Mouse (Mus musculus): ENCODE results near the gene Kcnma1. TPM values are rescaled to one million over a fixed set of nuclear protein-coding genes. Genes with fewer than 3 reads are reported as not detected.

Kcnma1 gene
- polyA plus RNA-seq, 1 experiment from 2014 or later: not detected

- H3K4me3 ChIP-seq (ENCODE audit: inconsistent target): no peak overlapping the region
- 92% methylated on average over 1 of the region's 1 CpGs for WGBS (ENCODE audit: missing documents)
- no peaks in the 10 kb centered on the region for H3K79me2 ChIP-seq (ENCODE audit: inconsistent target)
- no peaks in the 10 kb centered on the region for H3K36me3 ChIP-seq (ENCODE audit: inconsistent target)
- no peak overlapping the region for H3K27ac ChIP-seq
These were observed 527.6 kb downstream of the Kcnma1 start for GRCm38 (mm10) chr14:23486687-23487086.

GRCm38 (mm10) chr14:23485802-23486500 lies 528.3 kb downstream of the Kcnma1 start:
- Histone ChIP-seq H3K79me2 (ENCODE audit: inconsistent target) (no peaks in the 10 kb centered on the region), H3K4me3 (ENCODE audit: inconsistent target) (no peak overlapping the region), H3K36me3 (ENCODE audit: inconsistent target) (no peaks in the 10 kb centered on the region), H3K27ac (no peak overlapping the region)
- 62% methylated on average over 7 of the region's 7 CpGs for WGBS (ENCODE audit: missing documents)

GRCm38 (mm10) chr14:23475129-23475528 lies 539.2 kb downstream of the Kcnma1 start:
- Histone ChIP-seq H3K79me2 (ENCODE audit: inconsistent target) (no peaks in the 10 kb centered on the region), H3K4me3 (ENCODE audit: inconsistent target) (no peak overlapping the region), H3K27ac (no peak overlapping the region), H3K36me3 (ENCODE audit: inconsistent target) (no peaks in the 10 kb centered on the region)
- 82% methylated on average over 4 of the region's 4 CpGs for WGBS (ENCODE audit: missing documents)

- no peak overlapping the region for H3K4me3 ChIP-seq (ENCODE audit: inconsistent target)
- no peaks in the 10 kb centered on the region for H3K79me2 ChIP-seq (ENCODE audit: inconsistent target)
- no peak overlapping the region for H3K27ac ChIP-seq
- 94% methylated on average over 2 of the region's 2 CpGs for WGBS (ENCODE audit: missing documents)
- H3K36me3 ChIP-seq (ENCODE audit: inconsistent target): no peaks in the 10 kb centered on the region
These were observed 544.2 kb downstream of the Kcnma1 start for GRCm38 (mm10) chr14:23470071-23470470.

GRCm38 (mm10) chr14:23465135-23465534 lies 549.2 kb downstream of the Kcnma1 start:
- 11% methylated on average over 2 of the region's 2 CpGs for WGBS (ENCODE audit: missing documents)
- no peak overlapping the region for H3K27ac ChIP-seq
- no peaks in the 10 kb centered on the region for H3K79me2 ChIP-seq (ENCODE audit: inconsistent target)
- no peak overlapping the region for H3K4me3 ChIP-seq (ENCODE audit: inconsistent target)
- H3K36me3 ChIP-seq (ENCODE audit: inconsistent target): no peaks in the 10 kb centered on the region

GRCm38 (mm10) chr14:23458560-23458959 lies 555.7 kb downstream of the Kcnma1 start:
- Histone ChIP-seq H3K4me3 (ENCODE audit: inconsistent target) (no peak overlapping the region), H3K79me2 (ENCODE audit: inconsistent target) (no peaks in the 10 kb centered on the region), H3K36me3 (ENCODE audit: inconsistent target) (no peaks in the 10 kb centered on the region), H3K27ac (no peak overlapping the region)
- WGBS (ENCODE audit: missing documents): 56% methylated on average over 4 of the region's 4 CpGs

GRCm38 (mm10) chr14:23451681-23452080 lies 562.6 kb downstream of the Kcnma1 start:
- no peaks in the 10 kb centered on the region for H3K79me2 ChIP-seq (ENCODE audit: inconsistent target)
- H3K36me3 ChIP-seq (ENCODE audit: inconsistent target): no peaks in the 10 kb centered on the region
- no peak overlapping the region for H3K4me3 ChIP-seq (ENCODE audit: inconsistent target)
- H3K27ac ChIP-seq: no peak overlapping the region
- WGBS (ENCODE audit: missing documents): 84% methylated on average over 5 of the region's 6 CpGs

- Histone ChIP-seq H3K79me2 (ENCODE audit: inconsistent target) (no peaks in the 10 kb centered on the region), H3K36me3 (ENCODE audit: inconsistent target) (no peaks in the 10 kb centered on the region), H3K27ac (no peak overlapping the region), H3K4me3 (ENCODE audit: inconsistent target) (no peak overlapping the region)
- 80% methylated on average over 3 of the region's 3 CpGs for WGBS (ENCODE audit: missing documents)
These were observed 576.8 kb downstream of the Kcnma1 start for GRCm38 (mm10) chr14:23437467-23437866.

- Histone ChIP-seq H3K27ac (no peak overlapping the region), H3K4me3 (ENCODE audit: inconsistent target) (no peak overlapping the region), H3K79me2 (ENCODE audit: inconsistent target) (no peaks in the 10 kb centered on the region), H3K36me3 (ENCODE audit: inconsistent target) (no peaks in the 10 kb centered on the region)
- 77% methylated on average over 8 of the region's 8 CpGs for WGBS (ENCODE audit: missing documents)
These were observed 578.4 kb downstream of the Kcnma1 start for GRCm38 (mm10) chr14:23435861-23436260.

GRCm38 (mm10) chr14:23430006-23430405 lies 584.3 kb downstream of the Kcnma1 start:
- Histone ChIP-seq H3K36me3 (ENCODE audit: inconsistent target) (no peaks in the 10 kb centered on the region), H3K4me3 (ENCODE audit: inconsistent target) (no peak overlapping the region), H3K79me2 (ENCODE audit: inconsistent target) (no peaks in the 10 kb centered on the region), H3K27ac (no peak overlapping the region)
- WGBS (ENCODE audit: missing documents): 100% methylated on average over 2 of the region's 2 CpGs

GRCm38 (mm10) chr14:23429043-23429442 lies 585.2 kb downstream of the Kcnma1 start:
- Histone ChIP-seq H3K79me2 (ENCODE audit: inconsistent target) (no peaks in the 10 kb centered on the region), H3K4me3 (ENCODE audit: inconsistent target) (no peak overlapping the region), H3K36me3 (ENCODE audit: inconsistent target) (no peaks in the 10 kb centered on the region), H3K27ac (no peak overlapping the region)
- 47% methylated on average over 4 of the region's 4 CpGs for WGBS (ENCODE audit: missing documents)

GRCm38 (mm10) chr14:23422481-23423040 lies 591.7 kb downstream of the Kcnma1 start:
- Histone ChIP-seq H3K36me3 (ENCODE audit: inconsistent target) (no peaks in the 10 kb centered on the region), H3K79me2 (ENCODE audit: inconsistent target) (no peaks in the 10 kb centered on the region), H3K4me3 (ENCODE audit: inconsistent target) (no peak overlapping the region), H3K27ac (no peak overlapping the region)
- WGBS (ENCODE audit: missing documents): 85% methylated on average over 12 of the region's 12 CpGs

GRCm38 (mm10) chr14:23418955-23419354 lies 595.3 kb downstream of the Kcnma1 start:
- 83% methylated on average over 3 of the region's 3 CpGs for WGBS (ENCODE audit: missing documents)
- Histone ChIP-seq H3K36me3 (ENCODE audit: inconsistent target) (no peaks in the 10 kb centered on the region), H3K27ac (no peak overlapping the region), H3K79me2 (ENCODE audit: inconsistent target) (no peaks in the 10 kb centered on the region), H3K4me3 (ENCODE audit: inconsistent target) (no peak overlapping the region)

GRCm38 (mm10) chr14:23407051-23407450 lies 607.2 kb downstream of the Kcnma1 start:
- Histone ChIP-seq H3K79me2 (ENCODE audit: inconsistent target) (no peaks in the 10 kb centered on the region), H3K27ac (no peak overlapping the region), H3K4me3 (ENCODE audit: inconsistent target) (no peak overlapping the region), H3K36me3 (ENCODE audit: inconsistent target) (no peaks in the 10 kb centered on the region)
- 81% methylated on average over 2 of the region's 2 CpGs for WGBS (ENCODE audit: missing documents)

- Histone ChIP-seq H3K4me3 (ENCODE audit: inconsistent target) (no peak overlapping the region), H3K27ac (no peak overlapping the region), H3K36me3 (ENCODE audit: inconsistent target) (no peaks in the 10 kb centered on the region), H3K79me2 (ENCODE audit: inconsistent target) (no peaks in the 10 kb centered on the region)
- WGBS (ENCODE audit: missing documents): 23% methylated on average over 6 of the region's 6 CpGs
These were observed 613.4 kb downstream of the Kcnma1 start for GRCm38 (mm10) chr14:23400777-23401469.

Measured in macrophage (primary cell).